Mouse (Mus musculus): ENCODE data around the gene C1qb. TPM values are rescaled to one million over a fixed set of nuclear protein-coding genes. Genes with fewer than 3 reads are reported as not detected.

The C1qb gene
- polyA plus RNA-seq (2012; rRNA removed) = 160 and 175 TPM in 2 replicates

GRCm38 (mm10) chr4:136886101-136886500 is at the start of gene C1qb:
C1qb (minus strand) TSS chr4:136886187.
- no peak for DNase-seq (ENCODE audit: low spot score)

DNA sequence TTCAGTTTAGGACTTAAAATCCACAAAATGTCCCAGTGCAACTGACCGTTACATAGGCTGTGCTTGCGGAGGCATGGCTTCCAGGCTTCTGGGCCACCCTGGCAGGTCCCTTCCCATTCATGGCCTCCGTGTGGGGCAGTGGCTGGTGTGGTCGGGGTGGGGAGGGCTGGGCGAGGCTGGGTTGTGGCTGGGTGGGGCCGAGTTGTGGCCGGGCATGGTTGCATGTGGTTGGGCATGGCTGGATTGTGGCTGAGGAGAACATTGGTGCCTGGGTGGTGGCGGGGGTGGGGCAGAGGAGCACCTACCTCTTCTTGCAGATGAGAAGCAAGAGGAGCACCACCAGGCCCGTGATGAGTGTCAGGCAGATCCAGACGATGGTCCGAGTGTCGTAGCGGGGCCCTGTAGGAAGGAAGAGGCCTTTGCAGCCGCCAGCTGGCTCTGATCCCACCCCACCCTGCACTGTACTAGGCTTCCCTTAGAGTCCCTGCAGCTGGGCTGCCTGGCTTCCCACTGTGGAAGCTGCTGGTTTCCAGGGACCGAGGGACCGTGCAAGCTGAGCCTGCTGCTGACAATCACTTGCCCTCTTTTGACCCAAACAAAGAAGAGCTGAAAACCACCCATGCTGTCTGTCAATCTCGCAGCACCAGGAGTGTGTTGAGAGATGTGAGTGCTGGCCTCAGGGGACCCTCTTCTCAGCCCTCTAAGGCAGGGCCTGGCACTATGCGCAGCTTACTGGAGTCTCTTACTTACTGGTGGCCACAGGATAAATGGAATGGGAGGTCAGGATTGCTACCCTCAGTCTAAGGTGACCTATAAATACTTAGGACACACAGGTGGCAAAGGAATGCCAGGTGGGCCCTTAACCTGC is 49.0 kb upstream of the C1qb start:
- DNase-seq (ENCODE audit: low spot score) = no peak

DNA sequence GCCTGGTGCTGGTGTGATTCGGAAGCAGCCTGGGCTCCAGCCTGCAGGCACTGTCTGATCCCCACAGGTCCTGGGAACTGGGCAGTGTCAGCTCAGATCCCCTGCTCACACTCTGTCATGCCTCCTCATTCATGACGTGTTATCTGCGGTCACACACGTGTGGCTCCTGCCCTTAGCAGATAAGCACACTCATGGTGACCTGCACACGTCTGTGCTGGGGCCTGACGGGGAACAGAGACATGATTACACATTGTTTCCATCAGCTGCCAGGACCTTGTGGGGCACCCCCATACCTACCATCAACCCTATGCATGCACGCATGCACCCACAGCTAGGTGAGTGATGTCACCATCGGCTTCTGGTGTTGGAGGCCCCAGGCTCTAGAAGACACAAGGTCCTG is 44.5 kb upstream of the C1qb start:
- no peak for DNase-seq (ENCODE audit: low spot score)

DNA sequence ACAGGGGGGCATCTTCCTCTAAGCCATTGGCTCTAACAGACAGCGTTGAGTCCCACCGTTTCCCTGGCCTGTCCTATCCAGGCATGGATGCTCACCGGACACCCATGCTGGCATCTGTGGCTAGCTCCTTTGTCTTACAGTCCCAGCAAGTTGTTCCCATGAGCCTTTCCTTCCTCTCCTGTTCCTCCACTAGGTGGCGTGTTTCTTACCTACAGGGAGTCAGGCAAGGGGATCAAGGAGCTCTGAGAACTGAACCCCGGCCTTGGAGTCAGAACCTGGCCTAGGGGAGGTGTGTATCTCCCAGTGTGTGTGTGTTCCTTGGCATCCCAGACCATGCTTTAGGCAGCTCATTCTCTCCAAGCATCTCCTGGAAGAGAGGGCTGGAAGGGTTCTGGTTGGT is 42.9 kb upstream of the C1qb start:
- DNase-seq (ENCODE audit: low spot score) = no peak

GRCm38 (mm10) chr4:136925804-136926203 is 39.8 kb upstream of the C1qb start:
- DNase-seq (ENCODE audit: low spot score) = no peak

- DNase-seq (ENCODE audit: low spot score) = peak; percentile 43
Observed at GRCm38 (mm10) chr4:136924529-136924928, 38.5 kb upstream of the C1qb start.

DNA sequence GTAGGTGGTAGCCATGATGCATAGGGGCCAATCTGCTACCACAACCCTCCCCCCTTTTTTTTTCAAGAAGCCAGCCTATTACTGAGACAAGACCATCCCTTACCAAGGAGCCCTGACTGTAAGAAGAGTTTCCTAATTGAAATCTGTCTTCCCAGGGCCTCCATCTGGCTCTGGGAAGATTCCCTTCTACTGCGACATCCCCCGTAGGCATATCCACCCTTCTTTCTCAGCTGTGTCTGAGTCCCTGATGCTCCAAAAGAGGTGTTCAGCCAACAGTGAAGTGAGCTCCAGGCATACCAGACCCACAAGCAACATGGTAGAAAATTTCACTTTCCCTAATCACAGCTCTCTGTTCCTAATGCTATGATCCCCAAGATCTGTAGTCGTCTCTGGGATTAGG is 33.5 kb upstream of the C1qb start:
- no peak for DNase-seq (ENCODE audit: low spot score)

- no peak for DNase-seq (ENCODE audit: low spot score)
Observed at GRCm38 (mm10) chr4:136918834-136919233, 32.8 kb upstream of the C1qb start.

- DNase-seq (ENCODE audit: low spot score) = no peak
Observed at GRCm38 (mm10) chr4:136917165-136917524, 31.2 kb upstream of the C1qb start.

DNA sequence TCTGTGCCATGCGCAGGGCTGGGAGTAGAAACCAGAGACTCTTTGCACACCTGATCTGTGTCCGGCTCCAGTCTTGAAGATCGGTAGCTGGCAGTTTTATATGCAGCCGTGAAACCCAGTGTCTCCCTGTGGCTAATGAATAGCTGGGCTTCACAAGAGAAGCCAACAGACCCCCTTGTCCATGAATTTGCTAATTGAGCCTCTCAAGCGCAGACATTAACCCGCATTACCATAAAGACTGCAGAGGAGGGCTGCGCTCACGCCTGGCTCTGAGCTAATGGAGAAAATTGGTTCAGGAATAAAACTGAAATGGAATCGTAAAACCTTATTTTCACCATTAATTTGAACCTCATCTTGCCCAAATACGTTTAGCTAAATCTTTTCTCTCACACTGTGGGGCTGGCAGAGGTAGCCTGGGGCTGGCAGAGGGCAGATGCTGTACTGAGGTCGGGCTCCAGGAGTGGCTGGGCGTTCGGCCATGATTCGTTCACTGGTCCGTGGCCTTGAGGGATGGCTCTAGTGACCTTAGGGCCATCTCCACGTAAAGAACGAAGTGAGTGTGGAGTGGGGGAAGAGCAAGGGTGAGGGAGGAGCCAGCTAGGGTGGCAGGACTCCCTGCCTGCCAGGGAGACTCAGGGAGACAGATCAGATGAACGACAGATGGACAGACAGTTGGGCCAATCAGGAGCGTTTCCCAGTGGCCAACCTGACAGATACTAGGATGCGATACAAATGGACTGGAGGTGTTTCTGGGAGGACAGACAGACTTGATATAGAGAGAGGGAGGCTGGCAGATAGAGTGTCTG is 30.6 kb upstream of the C1qb start:
- no peak for DNase-seq (ENCODE audit: low spot score)

GRCm38 (mm10) chr4:136912841-136913240 is 26.9 kb upstream of the C1qb start:
- no peak for DNase-seq (ENCODE audit: low spot score)

- DNase-seq (ENCODE audit: low spot score) = no peak
Observed at GRCm38 (mm10) chr4:136911804-136912203, 25.8 kb upstream of the C1qb start.

DNA sequence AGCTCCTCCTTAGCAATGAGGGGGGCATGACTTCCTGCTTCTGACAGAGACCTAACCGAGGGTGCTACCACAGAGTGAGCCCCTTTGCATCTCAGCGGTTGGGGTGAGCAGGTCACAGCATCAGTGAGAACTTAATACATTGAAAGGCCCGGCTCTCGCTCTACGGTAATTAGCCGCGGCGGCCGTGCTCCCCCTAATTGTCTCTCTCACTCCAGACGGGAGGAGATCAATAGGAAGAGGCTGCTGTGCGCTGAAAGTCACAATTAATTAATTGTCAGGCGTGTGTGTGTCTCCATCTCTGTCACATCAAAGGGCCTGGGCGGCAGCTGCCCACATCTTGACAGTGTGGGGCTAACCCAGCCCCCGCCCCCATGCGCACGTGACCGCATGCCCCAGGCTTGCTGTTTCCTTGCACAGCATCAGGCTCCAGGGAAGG is 25.2 kb upstream of the C1qb start:
- no peak for DNase-seq (ENCODE audit: low spot score)

DNA sequence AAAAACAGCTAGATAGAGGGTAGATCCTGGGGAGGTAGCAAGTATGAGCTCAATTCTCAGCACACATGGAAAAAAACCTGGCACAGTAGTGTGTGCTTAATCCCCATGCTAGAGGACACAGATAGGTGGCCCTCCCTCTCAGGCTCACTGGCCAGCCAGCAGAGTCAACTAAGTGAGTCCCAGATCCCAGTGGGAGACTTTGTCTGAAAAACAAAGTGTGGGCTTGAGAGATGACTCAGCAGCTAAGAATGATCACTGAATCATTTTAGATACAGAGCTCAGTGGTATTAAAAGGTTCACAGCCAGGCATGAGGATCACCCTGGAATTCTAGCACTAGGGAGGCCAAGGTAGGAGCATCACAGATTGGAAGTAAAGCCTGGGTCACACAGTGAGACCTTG is 21.8 kb upstream of the C1qb start:
- DNase-seq (ENCODE audit: low spot score) = no peak

DNA sequence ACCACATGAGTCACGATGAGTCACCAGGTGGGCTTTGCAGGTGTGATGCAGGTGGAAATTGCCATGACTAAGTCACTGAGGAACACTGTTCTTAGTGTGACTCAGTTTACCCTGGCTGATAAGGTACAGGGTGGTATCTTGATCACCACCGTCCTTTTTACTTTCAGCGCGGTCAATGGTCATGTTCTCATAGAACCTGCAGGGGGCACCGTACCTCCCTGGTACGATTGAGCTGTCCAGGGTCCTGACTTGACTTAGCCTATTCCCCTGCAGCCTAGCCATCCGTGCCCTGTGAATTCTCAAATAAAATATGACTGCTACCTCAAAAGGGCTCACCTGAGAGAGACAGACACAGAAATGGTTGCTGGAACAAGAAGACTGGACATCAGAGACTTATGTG is 21.0 kb upstream of the C1qb start:
- DNase-seq (ENCODE audit: low spot score) = no peak

DNA sequence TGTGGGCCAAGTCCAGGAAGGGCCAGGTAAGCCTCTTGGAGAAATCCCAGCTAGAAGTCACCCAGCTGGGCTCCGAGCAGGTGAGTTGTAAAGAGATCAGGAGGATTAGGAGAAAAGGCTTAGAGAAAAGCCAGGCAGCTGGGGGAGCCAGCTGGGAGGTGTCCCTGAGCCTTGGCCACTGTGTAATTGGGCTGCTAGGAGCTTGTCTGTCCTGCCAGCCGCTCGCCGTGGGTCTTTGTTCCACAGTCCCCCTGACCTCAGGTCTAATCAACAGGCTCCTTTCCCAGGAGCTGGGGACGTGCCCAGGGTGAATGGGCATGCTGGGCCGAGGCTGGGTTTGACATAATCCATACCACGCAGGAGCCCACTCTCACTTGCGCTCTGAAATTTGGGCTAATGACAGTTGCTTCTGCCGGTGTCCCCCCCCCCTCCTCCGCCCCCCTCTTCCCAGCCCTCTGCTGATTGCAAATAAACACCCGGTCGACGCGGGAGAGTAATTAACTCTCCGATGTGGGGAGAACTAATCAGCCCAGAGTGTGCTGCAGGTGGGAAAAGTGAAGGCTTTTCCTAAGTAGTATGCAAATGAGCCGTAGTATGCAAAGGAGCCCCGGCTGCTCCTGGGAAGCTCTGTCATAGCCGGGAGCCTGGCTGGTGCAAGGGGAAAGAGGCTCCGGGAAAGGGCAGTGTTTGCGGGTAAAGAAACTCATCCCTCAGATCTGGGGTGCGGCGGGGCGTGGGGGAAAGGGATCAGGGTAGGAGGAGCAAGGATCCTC is 19.0 kb upstream of the C1qb start:
- DNase-seq (ENCODE audit: low spot score) = no peak

DNA sequence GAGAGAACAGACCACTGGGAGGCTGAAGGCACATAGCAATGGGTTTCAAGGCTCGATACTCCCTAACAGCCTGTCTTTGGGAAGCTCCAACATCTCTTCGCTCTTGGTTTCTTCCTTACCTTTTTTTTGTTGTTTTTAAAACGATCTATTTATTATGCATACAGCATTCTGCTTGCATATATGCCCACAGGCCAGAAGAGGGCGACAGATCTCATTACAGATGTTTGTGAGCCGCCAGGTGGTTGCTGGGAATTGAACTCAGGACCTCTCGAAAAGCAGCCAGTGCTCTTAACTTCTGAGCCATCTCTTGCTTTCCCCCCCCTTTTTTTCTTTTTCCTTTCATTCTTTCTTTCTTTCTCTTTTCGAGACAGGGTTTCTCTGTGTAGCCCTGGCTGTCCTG is 13.2 kb upstream of the C1qb start:
- DNase-seq (ENCODE audit: low spot score) = no peak

GRCm38 (mm10) chr4:136898637-136899036 is 12.7 kb upstream of the C1qb start, which contains the start of gene C1qa:
C1qa (minus strand) TSS chr4:136898803.
- no peak for DNase-seq (ENCODE audit: low spot score)

GRCm38 (mm10) chr4:136898084-136898598 is 12.2 kb upstream of the C1qb start:
- DNase-seq (ENCODE audit: low spot score) = no peak

- no peak for DNase-seq (ENCODE audit: low spot score)
Observed at GRCm38 (mm10) chr4:136896461-136896860, 10.5 kb upstream of the C1qb start.

DNA sequence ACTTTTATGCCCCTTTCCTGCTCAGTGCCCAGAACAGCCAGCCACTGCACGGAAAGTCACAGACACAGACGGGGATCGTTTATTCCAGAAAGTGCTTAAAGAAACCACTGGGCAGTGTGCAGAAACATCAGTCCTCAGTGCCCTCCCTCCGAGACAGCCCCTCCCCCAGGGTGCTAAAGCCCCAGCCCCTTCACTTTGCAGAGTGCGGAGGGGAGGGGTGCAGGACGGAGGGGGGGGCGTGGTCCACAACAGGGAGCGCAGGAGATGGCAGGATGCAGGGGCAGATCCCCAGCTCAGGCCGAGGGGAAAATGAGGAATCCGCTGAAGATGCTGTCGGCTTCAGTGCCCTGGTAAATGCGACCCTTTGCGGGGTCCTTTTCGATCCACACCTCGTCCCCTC is 9.9 kb upstream of the C1qb start:
- no peak for DNase-seq (ENCODE audit: low spot score)

- no peak for DNase-seq (ENCODE audit: low spot score)
Observed at GRCm38 (mm10) chr4:136894821-136895220, 8.8 kb upstream of the C1qb start.

Measured in urinary bladder, adult 2 months (tissue).